Mouse (Mus musculus) CD4-positive helper T cell, adult 2 months (primary cell): ENCODE measurements around the gene Crat.

ENCODE experiments used
- DNase-seq: peaks from one replicate; pipeline ENCODE4 v3.0.0-alpha.2; 2012; ENCODE audit warnings: low read depth, missing footprints, low spot score

Crat gene

DNA sequence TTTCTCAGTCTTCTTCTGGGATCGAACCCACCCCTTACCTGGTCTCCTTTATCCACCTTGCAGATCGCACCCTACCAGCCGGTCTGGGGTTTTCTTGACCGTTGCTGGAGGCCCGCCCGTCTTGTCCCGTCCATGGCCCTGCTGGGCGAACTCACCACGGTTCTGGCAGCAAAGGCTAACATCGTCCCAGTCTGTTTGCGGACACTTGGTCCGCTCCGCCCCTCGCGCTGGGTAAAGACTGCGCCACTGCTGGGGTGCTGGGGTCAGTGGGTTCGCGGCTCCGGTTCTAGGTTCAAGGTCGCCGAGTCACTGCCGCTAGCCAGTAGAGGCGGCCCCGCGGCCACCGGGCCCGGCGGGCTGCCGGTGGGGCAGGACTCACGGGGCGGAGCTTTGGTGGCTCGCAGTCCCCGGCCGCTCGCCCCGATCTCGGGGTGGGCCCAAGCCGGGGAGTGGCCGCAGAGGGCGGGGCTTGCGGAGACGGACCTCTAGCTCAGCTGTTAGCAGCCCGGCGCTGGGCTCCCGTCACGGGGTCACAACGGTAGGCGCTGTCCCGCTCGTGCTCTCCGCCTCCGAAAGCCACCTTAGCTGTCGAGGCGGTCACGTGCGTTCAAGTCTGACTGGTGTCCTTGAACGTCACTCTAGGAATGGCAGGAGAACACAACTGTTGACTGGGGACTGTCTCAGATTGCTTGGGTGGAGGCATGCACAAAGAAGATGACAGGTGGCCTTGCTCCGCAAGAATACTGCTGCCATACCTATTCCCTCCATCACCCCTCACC lies at the start of gene Crat:
Crat (minus strand) TSS at position 657 of the 779 bp plus-strand sequence.
- DNase-seq = no peak

DNA sequence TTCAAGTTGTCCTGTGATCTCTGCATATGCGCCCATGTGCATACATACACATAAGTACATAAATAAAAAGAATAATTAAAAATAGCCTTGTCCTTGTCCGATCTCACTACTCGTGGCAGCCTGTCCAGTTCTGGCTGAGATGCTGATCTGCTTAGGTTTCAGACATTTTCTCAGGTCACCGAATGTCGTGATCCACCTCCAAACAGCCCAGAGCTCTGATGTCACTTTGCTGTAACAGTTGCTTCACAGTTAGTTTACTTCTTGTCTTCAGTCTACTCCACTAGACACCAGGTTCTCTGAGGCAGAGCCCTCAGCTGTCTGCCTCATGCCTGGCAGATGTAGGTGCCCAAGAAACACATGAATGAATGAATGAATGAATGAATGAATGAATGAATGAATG lies 48.8 kb upstream of the Crat start:
- peak; percentile 62 for DNase-seq

DNA sequence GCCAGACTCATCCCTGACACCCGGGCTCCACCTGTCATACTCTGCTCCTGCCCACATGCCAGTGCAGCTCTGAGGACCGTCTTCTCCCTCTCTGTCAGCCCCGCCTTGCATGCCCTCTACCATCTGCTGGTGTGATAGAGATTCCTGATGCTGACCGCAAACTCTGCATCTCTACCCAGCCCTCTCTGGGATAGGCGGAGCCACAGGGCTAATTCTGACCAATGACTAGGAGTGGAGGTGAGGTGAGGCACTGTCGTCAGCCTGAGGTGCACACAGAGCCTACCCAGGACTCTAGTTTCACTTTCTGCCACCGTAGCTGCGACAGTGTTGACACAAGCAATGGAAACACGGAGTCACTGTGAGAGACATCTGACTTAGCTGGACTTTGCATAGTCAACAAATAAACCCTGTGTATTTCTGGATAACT lies 48.3 kb upstream of the Crat start:
- peak; percentile 96 for DNase-seq

DNA sequence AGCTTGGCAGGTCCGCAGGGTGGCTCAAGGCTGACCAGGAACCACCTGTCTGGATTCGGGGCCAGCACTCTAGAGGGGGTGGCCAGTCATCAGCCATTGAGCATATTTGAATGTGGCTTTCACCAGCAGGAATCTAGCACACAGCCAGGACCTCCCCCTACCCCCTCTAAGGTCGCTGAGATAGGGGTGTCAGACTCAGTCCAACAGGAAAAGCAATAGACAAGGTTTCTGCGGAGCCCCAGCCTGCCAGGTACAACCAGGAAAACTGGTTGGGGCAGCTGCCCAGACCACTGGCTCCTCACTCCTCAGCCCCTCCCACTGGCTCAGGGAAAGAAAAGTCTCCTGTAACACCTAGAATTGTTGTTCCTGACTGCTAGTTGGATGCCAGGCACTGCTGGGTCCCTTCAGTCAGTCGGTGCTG lies 47.7 kb upstream of the Crat start:
- no peak for DNase-seq

DNA sequence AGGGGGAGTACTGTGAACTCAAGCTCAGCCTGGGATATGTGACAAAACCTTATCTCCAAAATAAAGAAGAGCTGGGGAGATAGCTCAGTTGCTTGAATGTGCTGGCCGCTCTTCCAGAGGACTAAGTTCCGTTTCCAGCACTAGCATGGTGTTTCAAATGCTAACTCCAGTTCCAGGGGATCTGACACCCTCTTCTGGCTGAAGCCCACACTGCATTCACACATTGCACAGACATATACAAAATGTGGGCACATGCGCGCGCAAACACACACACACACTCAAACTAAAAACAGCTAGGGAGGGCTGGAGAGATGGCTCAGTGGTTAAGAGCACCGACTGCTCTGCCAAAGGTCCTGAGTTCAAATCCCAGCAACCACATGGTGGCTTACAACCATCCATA lies 43.6 kb upstream of the Crat start:
- no peak for DNase-seq

DNA sequence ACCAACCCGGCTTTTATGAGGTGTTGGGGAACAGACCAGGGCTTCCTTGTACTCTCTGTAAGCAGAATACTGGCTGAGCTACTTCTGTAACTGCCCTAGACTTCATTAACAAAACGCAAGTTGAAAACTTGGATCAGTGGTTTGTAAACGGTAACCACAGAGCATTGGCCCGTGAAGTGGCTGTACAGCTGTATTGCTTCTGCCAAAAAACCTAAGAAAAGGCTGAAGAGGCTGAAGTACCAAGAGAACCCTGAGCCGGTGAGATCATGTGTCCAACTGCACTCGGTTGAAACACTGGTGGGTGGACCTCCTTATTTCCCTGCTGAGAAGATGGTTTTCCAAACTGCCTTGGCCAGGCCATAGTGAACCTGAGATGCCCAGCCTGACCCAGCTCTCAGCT lies 42.7 kb upstream of the Crat start:
- no peak for DNase-seq

DNA sequence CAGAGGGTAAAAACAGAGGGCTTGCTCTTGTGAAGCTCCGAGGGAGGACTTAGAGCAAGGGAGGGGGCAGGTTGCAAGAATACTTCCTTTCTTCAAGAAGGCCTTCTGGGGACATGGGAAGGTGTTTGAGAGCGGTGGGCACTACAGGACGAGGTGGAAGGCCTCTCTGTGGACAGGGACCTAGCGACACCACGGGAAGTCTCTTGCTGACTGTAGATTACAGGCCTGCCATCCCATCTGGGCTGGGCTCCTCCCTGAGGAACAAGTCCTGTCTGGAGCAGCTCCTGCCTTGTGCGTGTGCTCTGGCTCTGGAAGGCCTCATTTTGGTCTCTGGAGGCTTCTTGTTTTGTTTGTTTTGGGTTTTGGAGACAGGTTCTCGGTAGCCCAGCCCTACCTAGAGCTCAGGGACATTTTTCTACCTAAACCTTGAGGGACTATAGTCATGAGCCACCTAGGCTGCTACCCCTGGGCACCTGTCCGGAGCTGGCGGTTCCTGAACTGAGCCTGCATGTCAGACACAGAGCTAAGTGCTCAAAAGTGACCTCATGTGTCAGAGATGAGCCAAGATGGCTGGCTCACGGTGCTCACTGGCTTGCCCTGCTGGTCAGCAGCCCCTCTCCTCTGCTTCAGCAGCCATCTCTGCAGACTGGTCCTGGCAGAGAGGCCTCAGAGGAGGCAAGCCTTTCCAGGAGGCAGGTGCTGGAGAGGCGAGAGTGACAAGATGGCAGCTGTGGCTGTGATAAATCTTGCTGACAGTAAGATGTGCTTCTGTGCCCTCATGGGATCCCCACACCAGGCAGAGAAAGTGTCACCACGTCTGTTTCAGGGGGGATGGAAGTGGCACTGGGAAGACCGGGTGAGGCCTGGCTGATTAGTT lies 40.7 kb upstream of the Crat start:
- DNase-seq = no peak

DNA sequence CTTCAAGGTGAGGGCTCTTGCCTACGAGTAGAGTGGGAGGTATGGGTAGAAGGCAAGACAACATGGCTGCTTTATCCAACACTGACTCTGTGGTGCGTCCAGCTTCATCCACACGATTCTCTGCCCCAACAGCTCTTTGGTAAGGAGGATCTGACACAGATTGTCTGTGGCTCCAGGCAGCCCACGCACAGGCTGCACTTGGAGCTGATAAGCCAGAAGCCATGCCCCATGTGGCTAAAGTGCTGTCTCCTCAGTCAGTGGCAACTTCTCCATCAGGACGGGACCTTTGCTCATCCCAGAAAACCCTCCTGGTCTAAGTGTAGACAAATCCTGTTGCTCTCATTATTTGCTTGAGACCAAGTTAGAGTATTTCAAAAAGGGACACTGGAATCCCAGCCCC lies 39.0 kb upstream of the Crat start:
- DNase-seq = no peak

DNA sequence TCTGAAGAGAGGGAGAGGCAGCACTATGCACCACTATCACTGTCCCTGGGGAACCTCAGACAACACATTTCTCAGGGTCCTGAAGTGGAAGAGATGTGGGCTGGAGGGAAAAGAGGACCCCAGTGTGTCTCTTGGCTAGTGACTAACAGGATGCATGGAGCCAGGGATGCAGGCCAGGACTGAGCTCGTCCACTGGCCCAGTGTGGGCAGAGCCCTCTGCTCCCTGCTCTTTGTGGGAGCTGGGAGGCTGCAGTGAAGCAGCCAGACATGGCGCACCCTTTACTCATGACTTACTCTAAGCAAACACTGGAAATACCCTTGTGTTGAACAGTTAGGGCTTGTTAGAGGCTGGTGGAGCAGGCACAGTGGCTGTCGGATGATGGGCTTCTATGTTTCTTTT lies 38.0 kb upstream of the Crat start:
- no peak for DNase-seq

DNA sequence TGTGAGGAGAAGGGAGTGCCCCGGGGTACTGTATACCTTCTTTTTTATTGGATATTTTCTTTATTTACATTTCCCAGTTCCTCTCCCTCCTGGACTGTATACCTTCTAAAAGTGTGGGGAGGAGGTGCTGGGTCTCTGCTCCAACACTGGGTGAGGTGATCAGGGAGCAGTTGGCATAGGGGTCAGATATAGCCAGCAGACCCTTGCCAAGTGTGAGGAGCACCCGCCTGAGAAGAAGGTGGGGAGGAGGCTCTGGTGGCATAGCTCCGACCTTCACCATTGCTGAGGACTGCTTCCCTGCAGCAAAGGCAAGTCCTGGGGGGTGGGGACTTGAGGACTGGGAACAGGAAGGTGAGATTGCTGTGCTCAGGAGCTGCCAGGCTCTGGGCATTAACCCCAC lies 35.9 kb upstream of the Crat start:
- DNase-seq = no peak

DNA sequence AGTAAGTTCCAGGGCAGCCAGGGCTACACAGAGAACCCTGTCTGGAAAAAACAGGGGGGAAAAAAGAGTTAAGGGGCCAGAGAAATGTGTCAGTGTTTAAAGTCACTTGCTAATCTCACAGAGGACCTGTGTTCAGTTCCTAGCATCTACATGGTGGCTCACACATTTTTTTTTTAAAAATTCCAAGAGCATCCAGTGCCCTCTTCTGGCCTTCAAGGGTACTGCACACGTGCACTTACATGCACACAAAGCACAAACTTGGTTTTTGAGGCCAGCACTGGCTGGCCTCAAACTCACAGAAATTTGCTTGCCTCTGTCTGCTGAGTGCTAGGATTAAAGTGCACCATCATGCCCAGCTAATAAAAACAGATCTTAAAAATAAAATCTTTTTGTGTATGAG lies 34.9 kb upstream of the Crat start:
- DNase-seq = no peak

DNA sequence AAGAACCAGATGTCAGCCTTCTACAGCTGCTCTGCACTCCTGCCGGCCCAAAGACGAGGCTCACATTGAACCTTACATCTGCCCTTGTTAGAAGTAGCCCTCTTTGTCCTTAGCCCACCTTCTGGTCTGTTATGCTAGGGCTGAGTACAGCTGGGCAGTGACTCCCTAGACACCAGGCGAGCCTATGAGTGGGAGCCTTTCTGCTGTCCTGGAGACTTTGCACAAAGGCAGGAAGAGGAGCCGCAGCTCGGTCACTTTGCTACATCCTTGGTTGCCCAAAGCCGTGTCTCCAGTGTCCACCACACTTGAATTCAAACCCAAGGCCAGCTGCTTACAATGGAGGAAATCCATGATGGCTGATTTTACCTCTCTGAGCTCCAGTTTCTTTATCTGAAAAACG lies 32.8 kb upstream of the Crat start:
- DNase-seq = no peak

DNA sequence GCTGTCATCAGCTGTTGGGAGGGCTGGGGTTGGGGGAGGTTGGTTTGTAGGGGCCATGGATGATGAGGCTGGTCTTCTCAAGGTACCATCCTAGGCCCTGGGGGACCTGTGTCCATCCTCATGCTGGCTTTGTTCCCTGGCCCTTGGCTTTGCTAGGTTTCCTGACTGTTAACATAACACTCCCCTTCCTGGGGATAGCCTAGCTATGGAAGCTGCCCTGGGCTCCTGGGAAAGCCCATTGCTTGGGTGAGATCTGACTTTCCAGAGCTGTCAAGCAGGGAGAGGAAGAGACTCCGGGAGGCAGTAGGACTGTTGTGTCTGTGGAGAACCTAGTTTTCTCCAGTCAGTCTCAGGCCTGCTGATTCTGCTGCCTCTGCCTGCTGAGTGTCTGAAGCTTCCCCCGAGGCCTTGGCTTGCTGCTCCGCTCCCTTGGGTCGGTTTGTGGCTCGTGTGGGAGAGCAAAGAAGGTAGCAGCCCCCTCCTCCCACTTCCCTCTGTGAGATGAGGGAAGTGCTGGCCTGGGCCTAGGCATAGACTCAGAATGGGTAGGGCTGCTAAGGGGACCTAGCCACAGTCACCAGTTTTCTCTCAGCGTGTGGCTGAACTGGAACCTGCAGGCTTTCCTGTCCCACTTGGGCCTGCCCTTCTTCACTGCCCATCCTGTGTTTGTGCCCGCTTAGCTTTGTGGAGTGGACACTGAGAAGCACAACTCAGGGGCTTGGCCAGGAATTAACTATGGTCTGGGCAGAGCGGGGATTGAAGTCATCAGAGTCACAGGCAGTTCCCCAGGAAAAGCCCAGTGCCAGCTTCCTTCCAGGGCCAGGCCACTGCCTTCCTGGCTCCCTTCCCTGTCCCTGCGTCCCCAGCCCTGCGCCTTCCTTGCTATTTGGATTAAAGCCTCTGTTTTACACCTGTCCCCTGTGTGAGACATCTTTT lies 31.5 kb upstream of the Crat start:
- DNase-seq = no peak

DNA sequence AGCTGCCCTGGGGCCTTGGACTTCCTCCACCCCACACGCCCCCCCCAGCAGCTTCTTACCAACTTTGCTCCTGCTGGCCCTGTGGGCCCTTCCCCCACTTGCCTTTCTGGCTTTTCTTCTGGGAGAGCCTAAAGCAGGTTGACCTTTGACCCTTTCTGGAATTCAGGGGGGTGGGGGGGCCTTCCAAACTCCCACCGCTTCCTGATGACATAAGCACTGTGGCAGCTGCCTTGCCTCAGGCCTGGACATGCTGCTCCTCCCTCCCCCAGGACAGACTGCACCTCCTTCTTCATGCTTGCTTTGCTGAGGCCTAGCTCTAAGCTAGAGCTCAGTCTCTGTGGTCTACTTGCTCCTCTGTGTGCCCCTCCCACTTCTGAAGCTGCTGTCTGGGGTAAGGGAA lies 29.7 kb upstream of the Crat start:
- no peak for DNase-seq

DNA sequence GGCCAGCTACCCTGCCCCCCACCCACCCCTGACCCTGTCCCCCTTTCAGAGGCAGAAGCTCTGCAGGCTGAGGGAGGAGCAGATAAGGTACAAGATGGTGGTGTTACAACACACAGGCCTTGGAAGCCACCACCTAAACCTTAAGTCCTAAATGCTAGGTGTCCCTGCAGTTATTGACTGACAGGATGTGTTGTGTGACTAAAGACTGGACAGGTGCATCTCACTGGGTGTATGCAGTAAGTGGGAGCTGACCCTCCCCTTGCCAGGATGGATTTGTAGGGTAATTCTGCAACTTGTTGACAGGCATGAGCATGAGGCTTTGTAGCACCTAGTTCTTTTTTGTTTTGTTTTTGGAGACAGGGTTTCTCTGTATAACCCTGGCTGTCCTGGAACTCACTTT lies 28.8 kb upstream of the Crat start:
- DNase-seq = no peak

DNA sequence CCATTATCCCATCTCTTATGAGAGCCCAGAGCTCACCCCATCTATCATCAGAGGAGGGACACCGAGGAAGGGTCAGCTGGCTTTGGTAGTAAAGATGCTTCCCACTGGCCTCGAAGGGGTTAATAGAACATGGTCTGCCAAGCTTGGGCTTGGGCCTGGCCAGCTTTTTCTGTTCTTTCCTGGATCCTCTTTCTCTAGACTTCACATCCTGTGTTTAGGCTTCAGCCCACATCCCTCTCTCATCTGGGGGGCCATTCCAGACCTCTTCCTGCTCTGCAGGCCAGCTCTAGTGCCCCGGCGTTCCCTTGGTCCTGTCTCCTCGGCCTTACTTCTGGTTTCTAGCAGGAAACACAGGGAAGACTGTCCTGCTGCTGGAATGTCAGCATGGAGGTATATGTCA lies 28.4 kb upstream of the Crat start:
- no peak for DNase-seq

DNA sequence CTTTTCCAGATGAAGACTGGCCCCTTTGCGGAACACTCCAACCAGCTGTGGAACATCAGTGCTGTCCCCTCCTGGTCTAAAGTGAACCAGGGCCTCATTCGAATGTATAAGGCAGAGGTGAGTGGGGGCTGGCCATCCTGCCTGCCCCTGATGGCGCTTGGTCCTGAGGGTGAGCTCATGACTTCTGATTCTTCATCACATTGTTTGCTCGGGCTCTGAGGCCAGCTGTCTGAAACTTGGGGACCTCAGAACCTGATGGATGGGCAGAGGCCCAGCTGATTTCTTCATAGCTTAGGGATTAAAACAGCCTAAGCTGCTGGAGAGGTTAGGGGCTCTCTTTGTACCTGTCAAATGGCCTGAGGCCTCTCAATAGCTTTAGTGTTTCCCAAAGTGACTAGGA lies 27.7 kb upstream of the Crat start:
- DNase-seq = no peak

DNA sequence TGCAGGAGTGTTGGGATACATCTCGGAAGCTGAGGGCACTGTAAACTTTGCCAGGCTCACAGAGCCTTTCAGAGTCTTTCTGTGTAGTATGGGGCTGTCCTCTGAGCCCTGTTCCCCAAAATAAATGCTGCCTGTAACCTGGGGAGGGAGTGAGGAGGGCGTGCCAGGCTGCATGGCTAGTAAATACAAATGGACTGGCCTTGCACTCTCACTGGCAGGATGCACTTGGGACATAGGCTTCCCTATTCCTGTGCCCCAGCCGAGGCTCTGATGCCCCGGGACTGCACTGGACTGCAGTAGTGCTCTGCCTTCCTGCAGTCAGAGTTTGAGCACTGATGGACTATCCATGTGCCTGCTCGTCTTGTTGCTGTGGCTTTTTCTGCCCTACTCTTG lies 26.9 kb upstream of the Crat start:
- DNase-seq = no peak

DNA sequence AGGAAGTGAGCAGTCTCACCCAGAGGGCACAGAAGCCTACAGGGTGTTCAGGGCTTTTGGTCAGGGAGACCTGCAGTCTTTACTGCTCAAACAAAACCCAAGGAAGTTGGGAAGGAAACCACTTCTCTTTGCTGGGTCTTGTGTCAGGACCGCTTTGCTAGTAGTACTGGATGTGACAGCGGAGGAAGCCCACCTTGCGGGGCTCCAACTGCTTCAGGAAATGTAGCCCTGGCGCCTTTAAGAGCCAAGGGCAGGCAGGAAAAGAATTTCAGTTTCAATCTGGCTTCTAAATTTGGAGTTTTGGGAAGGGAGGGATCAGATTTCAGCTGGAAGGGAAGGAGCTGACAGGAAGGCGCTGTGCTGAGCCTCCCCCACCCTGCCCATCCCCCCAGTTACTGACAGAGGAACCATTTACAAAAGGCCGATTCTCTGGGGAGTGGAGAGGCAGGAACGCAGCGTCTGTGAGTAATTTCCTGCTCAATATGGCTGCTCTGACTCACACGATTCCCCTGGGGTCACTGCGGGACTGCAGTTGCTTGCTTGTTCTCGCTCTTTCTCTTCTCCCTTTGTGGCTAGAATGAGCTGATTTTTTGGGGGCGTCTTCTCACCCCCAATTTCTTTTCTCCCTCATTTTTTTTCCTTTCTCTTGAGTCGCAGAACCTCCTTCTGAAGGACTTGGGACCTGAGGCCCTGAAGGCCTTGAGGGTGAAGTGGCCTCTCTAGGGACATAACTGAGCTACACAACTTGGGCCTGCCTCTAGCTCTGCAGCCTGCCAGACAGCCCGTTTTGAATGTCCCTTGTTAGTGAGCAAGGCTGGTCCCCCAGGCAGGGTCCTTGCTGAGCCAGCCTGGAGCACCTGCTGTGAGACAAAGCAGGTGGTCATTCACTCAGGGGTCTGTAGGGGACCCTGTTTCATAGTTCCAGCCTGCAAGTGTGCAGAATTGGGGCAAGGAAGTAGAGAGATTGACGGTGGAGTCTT lies 26.2 kb upstream of the Crat start:
- DNase-seq = peak; percentile 79

DNA sequence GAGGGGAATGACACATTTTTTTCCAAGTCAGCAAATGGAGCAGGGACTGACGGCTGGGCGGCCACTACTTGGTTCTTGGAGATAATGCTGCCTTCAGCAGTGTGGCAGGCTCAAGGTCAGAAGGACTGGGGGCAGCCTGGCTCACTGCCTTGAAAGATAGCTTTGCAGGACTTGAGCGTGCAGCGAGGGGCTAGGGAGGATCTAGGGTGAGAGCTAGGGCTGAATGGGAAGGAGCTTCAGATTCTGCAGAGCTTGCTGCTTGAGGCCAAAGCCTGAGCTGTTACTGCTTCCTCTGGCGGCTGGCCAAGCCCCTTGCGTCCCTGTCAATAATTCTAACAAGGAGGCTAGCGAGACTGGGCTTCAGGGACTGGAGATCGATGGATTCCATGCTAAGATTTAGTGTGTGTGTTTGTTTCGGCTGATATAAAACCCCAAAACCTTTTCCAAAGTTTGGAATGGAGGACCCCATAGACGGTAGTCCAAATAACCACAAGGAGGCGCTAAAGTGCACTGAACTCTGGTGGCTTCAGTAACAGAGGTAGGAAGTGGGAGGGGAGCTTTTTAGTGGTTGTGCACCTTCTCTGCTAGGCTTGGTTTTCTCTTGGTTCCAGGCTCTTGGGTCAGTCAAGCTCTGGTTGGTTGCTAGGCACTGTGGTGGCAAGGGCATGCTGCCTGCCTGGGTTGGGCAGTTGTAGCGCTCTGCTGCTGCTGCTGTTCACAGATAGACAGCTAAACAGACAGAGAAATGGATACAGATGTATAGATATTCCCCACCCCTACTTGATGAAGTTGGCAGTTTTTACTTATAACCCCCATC lies 25.3 kb upstream of the Crat start:
- peak; percentile 85 for DNase-seq
